Mouse (Mus musculus) MEL (cell line): Measurements from ENCODE around the gene Tom1l2. TPM values are rescaled to one million over a fixed set of nuclear protein-coding genes. Genes with fewer than 3 reads are reported as not detected.

ENCODE experiments used
- DNase-seq: peaks from one replicate; pipeline ENCODE4 v3.0.0; 2011; ENCODE audit warnings: low read depth, low spot score
- H3K27ac ChIP-seq: 2 replicates; pipeline ENCODE4 v1.5.1; 2012; ENCODE audit warnings: low read depth, mild to moderate bottlenecking, control low read depth, low read length, moderate library complexity; ENCODE audit not compliant: control insufficient read depth
- H3K27me3 ChIP-seq, 2 experiments: fragments of 150-350 bp in 1 of 2; sonication (generic) in 1 of 2; 2 replicates each; pipeline ENCODE4 v1.6.1; 2012; ENCODE audit warnings: low read length in 2 of 2, mild to moderate bottlenecking in 2 of 2, improper control_type of control experiment in 1 of 2, moderate library complexity in 1 of 2; ENCODE audit not compliant: insufficient read depth in 2 of 2, control insufficient read depth in 1 of 2
- H3K36me3 ChIP-seq, 2 experiments: 2 replicates each; pipeline ENCODE4 v1.6.1; 2012 to 2014; ENCODE audit warnings: low read length in 2 of 2, improper control_type of control experiment in 1 of 2, inconsistent platforms in 1 of 2, mild to moderate bottlenecking in 1 of 2; ENCODE audit not compliant: insufficient read depth in 2 of 2, control insufficient read depth in 1 of 2
- H3K4me1 ChIP-seq, 2 experiments: fragments of 150-350 bp in 1 of 2; sonication (generic) in 1 of 2; 2 replicates each; pipeline ENCODE4 v1.6.1; 2012; ENCODE audit warnings: low read length in 2 of 2, improper control_type of control experiment in 1 of 2, mild to moderate bottlenecking in 1 of 2; ENCODE audit not compliant: insufficient read depth in 2 of 2, control insufficient read depth in 1 of 2
- H3K4me3 ChIP-seq, 2 experiments: fragments of 150-350 bp in 1 of 2; sonication (generic) in 1 of 2; 2 replicates each; pipeline ENCODE4 v1.5.1; 2012; ENCODE audit warnings: low read depth in 2 of 2, low read length in 2 of 2, mild to moderate bottlenecking in 2 of 2, moderate library complexity in 2 of 2, control low read depth in 1 of 2, improper control_type of control experiment in 1 of 2; ENCODE audit not compliant: control insufficient read depth in 1 of 2, insufficient read depth in 1 of 2
- H3K79me2 ChIP-seq: 2 replicates; pipeline ENCODE4 v1.6.1; 2012; ENCODE audit warnings: mild to moderate bottlenecking, low read length, moderate library complexity; ENCODE audit not compliant: control insufficient read depth, poor library complexity, insufficient read depth
- H3K9ac ChIP-seq: 2 replicates; pipeline ENCODE4 v1.6.1; 2012; ENCODE audit warnings: low read depth, mild to moderate bottlenecking, control low read depth, low read length, moderate library complexity; ENCODE audit not compliant: control insufficient read depth, poor library complexity, severe bottlenecking
- H3K9me3 ChIP-seq: fragments of 150-350 bp; sonication (generic); replicated peaks from 2 replicates; pipeline ENCODE4 v1.6.1; 2012; ENCODE audit warnings: mild to moderate bottlenecking, low read length, improper control_type of control experiment, moderate library complexity; ENCODE audit not compliant: insufficient read depth
- BHLHE40 ChIP-seq: IDR thresholded peaks from 2 replicates; pipeline ENCODE4 v1.6.1; 2012; ENCODE audit warnings: low read depth, mild to moderate bottlenecking, inconsistent platforms, low read length, improper control_type of control experiment, borderline replicate concordance
- CTCF ChIP-seq, 3 experiments: IDR thresholded peaks in 2 of 3; conservative IDR thresholded peaks in 1 of 3; 2 replicates each; pipeline ENCODE4 v1.5.1; 2011 to 2012; ENCODE audit warnings: low read length in 3 of 3, low read depth in 2 of 3, mild to moderate bottlenecking in 2 of 3, improper control_type of control experiment in 1 of 3, inconsistent platforms in 1 of 3, mixed read lengths in 1 of 3, moderate library complexity in 1 of 3; ENCODE audit not compliant: control insufficient read depth in 1 of 3, insufficient read depth in 1 of 3, poor library complexity in 1 of 3, severe bottlenecking in 1 of 3
- E2F4 ChIP-seq: IDR thresholded peaks from 2 replicates; pipeline ENCODE4 v1.6.1; 2011; ENCODE audit warnings: low read depth, low read length, improper control_type of control experiment, borderline replicate concordance
- ELF1 ChIP-seq: IDR thresholded peaks from 2 replicates; pipeline ENCODE4 v1.6.1; 2014; ENCODE audit warnings: low read depth, mild to moderate bottlenecking, inconsistent platforms, low read length, improper control_type of control experiment, moderate library complexity
- EP300 ChIP-seq, 2 experiments: IDR thresholded peaks; 2 replicates each; pipeline ENCODE4 v1.6.1; 2011; ENCODE audit warnings: improper control_type of control experiment in 2 of 2, low read length in 2 of 2, low read depth in 1 of 2, mild to moderate bottlenecking in 1 of 2
- GATA1 ChIP-seq: IDR thresholded peaks from 2 replicates; pipeline ENCODE4 v1.6.1; 2011; ENCODE audit warnings: low read depth, low read length, improper control_type of control experiment
- HCFC1 ChIP-seq: IDR thresholded peaks from 2 replicates; pipeline ENCODE4 v1.6.1; 2012; ENCODE audit warnings: low read depth, mild to moderate bottlenecking, inconsistent platforms, low read length, improper control_type of control experiment, moderate library complexity
- JUND ChIP-seq: IDR thresholded peaks from 2 replicates; pipeline ENCODE4 v1.6.1; 2011; ENCODE audit warnings: low read depth, mild to moderate bottlenecking, improper control_type of control experiment, low read length
- KAT2A ChIP-seq: conservative IDR thresholded peaks from 2 replicates; pipeline ENCODE4 v1.6.1; 2012; ENCODE audit warnings: low read depth, low read length, improper control_type of control experiment, inconsistent platforms
- MAX ChIP-seq: IDR thresholded peaks from 2 replicates; pipeline ENCODE4 v1.6.1; 2011; ENCODE audit warnings: low read length, improper control_type of control experiment
- MAZ ChIP-seq: IDR thresholded peaks from 2 replicates; pipeline ENCODE4 v1.6.1; 2012; ENCODE audit warnings: low read depth, mild to moderate bottlenecking, inconsistent platforms, low read length, improper control_type of control experiment
- MXI1 ChIP-seq: IDR thresholded peaks from 2 replicates; pipeline ENCODE4 v1.6.1; 2011; ENCODE audit warnings: mild to moderate bottlenecking, low read depth, low read length, improper control_type of control experiment
- MYC ChIP-seq: IDR thresholded peaks from 2 replicates; pipeline ENCODE4 v1.6.1; 2011; ENCODE audit warnings: low read depth, mild to moderate bottlenecking, low read length, improper control_type of control experiment, moderate library complexity
- NELFE ChIP-seq: IDR thresholded peaks from 2 replicates; pipeline ENCODE4 v1.6.1; 2011; ENCODE audit warnings: low read depth, low read length, improper control_type of control experiment
- NRF1 ChIP-seq: IDR thresholded peaks from 2 replicates; pipeline ENCODE4 v1.6.1; 2014; ENCODE audit warnings: low read depth, mild to moderate bottlenecking, inconsistent platforms, low read length, improper control_type of control experiment, moderate library complexity; ENCODE audit not compliant: poor library complexity, insufficient read depth, severe bottlenecking
- POLR2A ChIP-seq, 2 experiments: IDR thresholded peaks; 2 replicates each; pipeline ENCODE4 v1.6.1; 2011 to 2012; ENCODE audit warnings: low read length in 2 of 2, mild to moderate bottlenecking in 2 of 2, control low read depth in 1 of 2, improper control_type of control experiment in 1 of 2, low read depth in 1 of 2, moderate library complexity in 1 of 2; ENCODE audit not compliant: control insufficient read depth in 1 of 2, insufficient read depth in 1 of 2, poor library complexity in 1 of 2
- POLR2AphosphoS2 ChIP-seq: IDR thresholded peaks from 2 replicates; pipeline ENCODE4 v1.6.1; 2011; ENCODE audit warnings: low read length, improper control_type of control experiment
- RCOR1 ChIP-seq: IDR thresholded peaks from 2 replicates; pipeline ENCODE4 v1.6.1; 2012; ENCODE audit warnings: low read depth, mild to moderate bottlenecking, inconsistent platforms, low read length, improper control_type of control experiment
- SIN3A ChIP-seq: IDR thresholded peaks from 2 replicates; pipeline ENCODE4 v1.6.1; 2012; ENCODE audit warnings: low read length, improper control_type of control experiment, inconsistent platforms
- TCF12 ChIP-seq: IDR thresholded peaks from 2 replicates; pipeline ENCODE4 v1.6.1; 2014; ENCODE audit warnings: low read depth, mild to moderate bottlenecking, inconsistent platforms, low read length, improper control_type of control experiment, moderate library complexity
- UBTF ChIP-seq: IDR thresholded peaks from 2 replicates; pipeline ENCODE4 v1.6.1; 2012; ENCODE audit warnings: low read depth, mild to moderate bottlenecking, inconsistent platforms, low read length, improper control_type of control experiment, moderate library complexity, borderline replicate concordance; ENCODE audit not compliant: insufficient read depth
- USF1 ChIP-seq: IDR thresholded peaks from 2 replicates; pipeline ENCODE4 v1.6.1; 2014; ENCODE audit warnings: low read depth, mild to moderate bottlenecking, inconsistent platforms, low read length, improper control_type of control experiment, moderate library complexity
- ZMIZ1 ChIP-seq: IDR thresholded peaks from 2 replicates; pipeline ENCODE4 v1.6.1; 2012; ENCODE audit warnings: low read depth, mild to moderate bottlenecking, inconsistent platforms, low read length, improper control_type of control experiment, moderate library complexity
- polyA plus RNA-seq, 2 experiments: library from polyadenylated mRNA; stranded (reverse) in 1 of 2; unstranded in 1 of 2; fragments of >175 nt in 1 of 2; fragments of >200 nt in 1 of 2; gene quantifications; 2 replicates each; pipeline versions ENCODE4 v1.2.1 to v1.2.4; 2012; ENCODE audit warnings: low replicate concordance in 2 of 2, low read depth in 1 of 2; ENCODE audit not compliant: insufficient read length in 2 of 2, insufficient read depth in 1 of 2, missing spikeins in 1 of 2
- total RNA-seq: library from RNA; depleted of rRNA; stranded (reverse); fragments of 300-350 nt; gene quantifications from 2 replicates; pipeline ENCODE4 v1.2.3, GENCODE M21; 2012

The Tom1l2 gene
- total and polyA plus RNA-seq, 3 experiments, result 6.8 to 12.2 TPM; not detected in 1

- no peaks in the 10 kb centered on the region for H3K27me3 ChIP-seq
- H3K4me3 ChIP-seq, result peak overlapping the region; percentile 92 to 93
- no peaks in the 10 kb centered on the region for H3K9me3 ChIP-seq
- TF ChIP-seq USF1 (0 out of 2 replicates have a peak, but pooled peaks have one; percentile 12), POLR2A (IDR thresholded peaks at IDR 0.05; ENCODE audit: control insufficient read depth in 1 of 2, insufficient read depth in 1 of 2, low read depth in 1 of 2, low read length in 2 of 2, poor library complexity in 1 of 2) (peak; percentile 92 to 93), UBTF (no peak), GATA1 (no peak), MYC (0 out of 2 replicates have a peak, but pooled peaks have one; percentile 33), HCFC1 (peak; percentile 80), BHLHE40 (no peak; the same call in 1 of the 2 replicates), E2F4 (no peak), TCF12 (peak; percentile 57), ELF1 (peak; percentile 67; the same call in 1 of the 2 replicates), JUND (no peak), MAX (peak; percentile 75), MAZ (peak; percentile 62; the same call in 1 of the 2 replicates), NRF1 (peak; percentile 82), CTCF (IDR thresholded peaks at IDR 0.05 in 2 of 3, conservative IDR thresholded peaks at IDR 0.05 in 1 of 3; ENCODE audit: control insufficient read depth in 1 of 3, insufficient read depth in 1 of 3, low read depth in 2 of 3, low read length in 3 of 3, poor library complexity in 1 of 3, severe bottlenecking in 1 of 3) (no peak), EP300 (IDR thresholded peaks at IDR 0.05; ENCODE audit: low read depth in 1 of 2, low read length in 2 of 2) (peak in 1 of 2 experiments; percentile 16; a peak in 1 of 4 replicates), KAT2A (0 out of 2 replicates have a peak, but pooled peaks have one; percentile 13), NELFE (peak; percentile 81), POLR2AphosphoS2 (peak; percentile 89), ZMIZ1 (peak; percentile 80; the same call in 1 of the 2 replicates), SIN3A (peak; percentile 78), MXI1 (peak; percentile 38; the same call in 1 of the 2 replicates), RCOR1 (no peak)
- H3K9ac ChIP-seq, result peak overlapping the region; percentile 97
- peak; percentile 96 for DNase-seq
- peaks cover 30 to 60% of the 10 kb centered on the region in 2 experiments for H3K4me1 ChIP-seq
- H3K36me3 ChIP-seq, result peaks cover 11 to 43% of the 10 kb centered on the region in 2 experiments
- H3K27ac ChIP-seq, result peak overlapping the region; percentile 96
- peaks cover 49% of the 10 kb centered on the region for H3K79me2 ChIP-seq
Observed at GRCm38 (mm10) chr11:60220291-60220804, 132.4 kb downstream of the Tom1l2 start.
